Comparison of ENCODE assay signal across 9 mouse cellular contexts in genomic region chr19:55198303-55198702, GRCm38 (mm10). TPM values are rescaled to one million over a fixed set of nuclear protein-coding genes. Genes with fewer than 3 reads are reported as not detected.
DNase-seq lines count a peak whose midpoint lies in the region; ATAC-seq and TF ChIP-seq lines count a peak whose summit lies in the region.
"Had no signal": no experiment of that assay in that cellular context is flagged by ENCODE, and none has a peak within 500 bp of the region (broad histone marks: within the 10 kb centered on the region; RNA-seq: fewer than 3 reads in every experiment).

No protein-coding gene starts in this region.

- no peaks in the 10 kb centered on the region for H3K36me3 ChIP-seq in heart, embryonic 16.5 days (ENCODE audit: control insufficient read depth, insufficient read depth)
- H3K36me3 ChIP-seq in kidney, postnatal 0 days (ENCODE audit: insufficient read depth, low read length): no peaks in the 10 kb centered on the region
- no peaks in the 10 kb centered on the region for H3K36me3 ChIP-seq in liver, postnatal 0 days (replicated peaks; ENCODE audit: insufficient read depth, low read length)

- TF ChIP-seq EP300 in liver, postnatal 0 days (IDR thresholded peaks at IDR 0.05; ENCODE audit: low read depth): no peak

- DNase-seq in adrenal gland, adult (ENCODE audit: inconsistent age in 2 of 2, low spot score in 1 of 2): peak; percentile 53 to 87
- no peak for DNase-seq in adrenal gland, adult 8-10 months
- DNase-seq in MN1 (ENCODE audit: low spot score): peak; percentile 50
- peak; percentile 75 for DNase-seq in embryo, embryonic 9.5 days (ENCODE audit: extremely low spot score)
- DNase-seq in kidney, postnatal 0 days (ENCODE audit: low spot score): peak; percentile 89
- DNase-seq in liver, postnatal 0 days: peak; percentile 69
- peak; percentile 93 for DNase-seq in retina, embryonic 14.5 days (ENCODE audit: low spot score)

- peak overlapping the region; percentile 9; the same call in 1 of the 2 replicates for H3K4me3 ChIP-seq in heart, embryonic 16.5 days (ENCODE audit: low read length)
- no peak overlapping the region for H3K4me3 ChIP-seq in kidney, postnatal 0 days (replicated peaks; ENCODE audit: low read depth, low read length)
- H3K4me3 ChIP-seq in liver, postnatal 0 days (ENCODE audit: low read depth, low read length): no peak overlapping the region

- H3K4me2 ChIP-seq in heart, embryonic 16.5 days (ENCODE audit: low read depth, low read length): peak overlapping the region; percentile 50
- peak overlapping the region; percentile 31 for H3K4me2 ChIP-seq in kidney, postnatal 0 days (ENCODE audit: low read length)
- H3K4me2 ChIP-seq in liver, postnatal 0 days (ENCODE audit: low read depth, low read length): no peak overlapping the region

- H3K9me3 ChIP-seq in heart, embryonic 16.5 days (replicated peaks; ENCODE audit: control insufficient read depth, low read length): no peaks in the 10 kb centered on the region
- no peaks in the 10 kb centered on the region for H3K9me3 ChIP-seq in kidney, postnatal 0 days (replicated peaks; ENCODE audit: low read length)
- H3K9me3 ChIP-seq in liver, postnatal 0 days (ENCODE audit: low read length): no peaks in the 10 kb centered on the region

- H3K27ac ChIP-seq in heart, embryonic 16.5 days (ENCODE audit: low read length): no peak overlapping the region
- H3K27ac ChIP-seq in kidney, postnatal 0 days: no peak overlapping the region
- H3K27ac ChIP-seq in liver, postnatal 0 days (ENCODE audit: low read depth): no peak overlapping the region

- H3K4me1 ChIP-seq in heart, embryonic 16.5 days (ENCODE audit: control insufficient read depth, insufficient read depth, low read length): 0 out of 2 replicates have a peak, but pooled peaks cover 6% of the 10 kb centered on the region
- no peaks in the 10 kb centered on the region for H3K4me1 ChIP-seq in kidney, postnatal 0 days (replicated peaks; ENCODE audit: insufficient read depth, low read length)
- peaks cover 19% of the 10 kb centered on the region for H3K4me1 ChIP-seq in liver, postnatal 0 days (ENCODE audit: insufficient read depth)

- no peak overlapping the region for H3K9ac ChIP-seq in heart, embryonic 16.5 days (ENCODE audit: low read length)
- no peak overlapping the region for H3K9ac ChIP-seq in kidney, postnatal 0 days (ENCODE audit: low read depth, low read length)
- no peak overlapping the region for H3K9ac ChIP-seq in liver, postnatal 0 days (replicated peaks)

- H3K27me3 ChIP-seq in heart, embryonic 16.5 days (ENCODE audit: control insufficient read depth, insufficient read depth, low read length): 0 out of 2 replicates have a peak, but pooled peaks cover 3% of the 10 kb centered on the region
- H3K27me3 ChIP-seq in kidney, postnatal 0 days (ENCODE audit: insufficient read depth, low read length): no peaks in the 10 kb centered on the region
- H3K27me3 ChIP-seq in liver, postnatal 0 days (ENCODE audit: insufficient read depth, low read length): no peaks in the 10 kb centered on the region

- 37% methylated on average over 5 of the region's 5 CpGs for WGBS in heart, embryonic 16.5 days
- WGBS in kidney, postnatal 0 days: 36% methylated on average over 5 of the region's 5 CpGs
- WGBS in liver, postnatal 0 days (ENCODE audit: insufficient replicate concordance): 31% methylated on average over 5 of the region's 5 CpGs

- no peak; the same call in 1 of the 2 replicates for ATAC-seq in heart, embryonic 16.5 days (replicated peaks; ENCODE audit: extremely low read depth, insufficient read depth, low FRiP score)
- peak; percentile 57 for ATAC-seq in kidney, postnatal 0 days (replicated peaks; ENCODE audit: low FRiP score, low read depth)
- ATAC-seq in liver, postnatal 0 days: peak; percentile 45; the same call in 1 of the 2 replicates

- peak; percentile 88 for TF ChIP-seq CTCF in kidney, postnatal 0 days (IDR thresholded peaks at IDR 0.05; ENCODE audit: low read depth)
- TF ChIP-seq CTCF in liver, postnatal 0 days (IDR thresholded peaks at IDR 0.05; ENCODE audit: low read depth): peak; percentile 86

RNA-seq across cellular contexts. Expression of gene Tectb, which starts 17.8 kb away (rescaled TPM):
- total RNA-seq in adrenal gland, adult 8-10 months (2022): under 1 TPM in 2 of 4 experiments, not detected in 2; 0.55 to 0.66 TPM
- not detected in 2 replicates for polyA plus RNA-seq in heart, embryonic 16.5 days (2015; fragmentation: Nextera tagmentation; extraction: Ambion mirVana)
- 0.05 TPM in 1 of 2 replicates, not detected in the other for polyA plus RNA-seq in kidney, postnatal 0 days (2015; fragmentation: Nextera tagmentation; extraction: Ambion mirVana)
- 0.09 and 0.19 TPM in 2 replicates for polyA plus RNA-seq in liver, postnatal 0 days (2015; fragmentation: Nextera tagmentation; extraction: Ambion mirVana)
- total RNA-seq: layer of hippocampus, postnatal 36 days had no signal

RNA-seq across cellular contexts. Expression of gene Gucy2g, which starts 42.7 kb away (rescaled TPM):
- total RNA-seq in adrenal gland, adult 8-10 months (2022): not detected
- not detected in 2 replicates for polyA plus RNA-seq in heart, embryonic 16.5 days (2015; fragmentation: Nextera tagmentation; extraction: Ambion mirVana)
- 0.34 and 0.36 TPM in 2 replicates for polyA plus RNA-seq in kidney, postnatal 0 days (2015; fragmentation: Nextera tagmentation; extraction: Ambion mirVana)
- 0.02 TPM in 1 of 2 replicates, not detected in the other for polyA plus RNA-seq in liver, postnatal 0 days (2015; fragmentation: Nextera tagmentation; extraction: Ambion mirVana)

RNA-seq across cellular contexts. Expression of gene Acsl5, which starts 53.4 kb away (rescaled TPM):
- 100 to 1,000 TPM in 1 of 4 experiments, 10 to 100 TPM in 3; 47.1 to 132 (median 70.1) TPM for total RNA-seq in adrenal gland, adult 8-10 months (2022)
- polyA plus RNA-seq in heart, embryonic 16.5 days (2015; fragmentation: Nextera tagmentation; extraction: Ambion mirVana): 34.1 and 37.0 TPM in 2 replicates
- 60.6 and 64.8 TPM in 2 replicates for polyA plus RNA-seq in kidney, postnatal 0 days (2015; fragmentation: Nextera tagmentation; extraction: Ambion mirVana)
- 397 and 414 TPM in 2 replicates for polyA plus RNA-seq in liver, postnatal 0 days (2015; fragmentation: Nextera tagmentation; extraction: Ambion mirVana)
